Mouse (Mus musculus): Measurements from ENCODE around the gene Cd37.

DNA sequence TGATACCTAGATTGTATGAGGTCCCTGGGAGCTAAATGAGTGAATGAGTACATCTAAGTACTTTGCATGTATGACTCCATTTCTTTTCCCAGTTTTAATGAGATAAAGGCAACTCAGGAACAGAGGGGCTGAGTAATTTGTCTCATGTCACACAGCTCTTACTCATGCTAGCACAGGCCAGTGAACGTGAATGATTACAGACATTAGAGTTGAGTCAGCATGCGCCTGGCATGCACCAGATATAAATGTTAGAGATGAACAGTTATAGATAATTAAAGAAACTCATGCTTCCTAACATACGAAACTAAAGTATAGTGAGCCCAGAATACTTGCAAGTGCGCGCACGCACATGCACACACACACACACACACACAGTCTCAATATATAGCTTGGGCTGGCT lies 48.7 kb downstream of the Cd37 start:
- TF ChIP-seq CTCF (conservative IDR thresholded peaks at IDR 0.05; ENCODE audit: low read length) (no peak), POU5F1 (IDR thresholded peaks at IDR 0.05; ENCODE audit: borderline replicate concordance, low read length) (no peak)

All from E14TG2a.4 (cell line).